Mouse (Mus musculus) limb, embryonic 11.5 days (tissue): ENCODE results near the gene Neil1. TPM values are rescaled to one million over a fixed set of nuclear protein-coding genes. Genes with fewer than 3 reads are reported as not detected.
A peak's percentile ranks its signal among the peaks of the same experiment; 100 is the strongest.

Source experiments
- ATAC-seq: fragments of 200-750 bp; cut with Nextera tagmentation; 2 replicates; pipeline ENCODE4 v1.8.0; 2017; ENCODE audit warnings: low read depth; ENCODE audit not compliant: insufficient number of reproducible peaks, low FRiP score, low TSS enrichment
- DNase-seq: peaks from one replicate; pipeline ENCODE4 v3.0.0-alpha.2; 2015; ENCODE audit warnings: low spot score
- H3K27ac ChIP-seq: fragments of 300-500 bp; sonication (generic); replicated peaks from 2 replicates; pipeline ENCODE4 v1.5.1; 2014; ENCODE audit warnings: low read depth, mild to moderate bottlenecking, low read length
- H3K27me3 ChIP-seq: fragments of 300-500 bp; sonication (generic); 2 replicates; pipeline ENCODE4 v1.6.1; 2014; ENCODE audit warnings: mild to moderate bottlenecking, low read length, mixed read lengths; ENCODE audit not compliant: control insufficient read depth, insufficient read depth
- H3K36me3 ChIP-seq: fragments of 300-500 bp; sonication (generic); 2 replicates; pipeline ENCODE4 v1.6.1; 2014; ENCODE audit warnings: mild to moderate bottlenecking, low read length, moderate library complexity, mixed read lengths; ENCODE audit not compliant: control insufficient read depth, insufficient read depth
- H3K4me1 ChIP-seq: fragments of 300-500 bp; sonication (generic); 2 replicates; pipeline ENCODE4 v1.6.1; 2014; ENCODE audit warnings: low read length, mixed read lengths; ENCODE audit not compliant: control insufficient read depth, insufficient read depth
- H3K4me2 ChIP-seq: fragments of 300-500 bp; sonication (generic); 2 replicates; pipeline ENCODE4 v1.6.1; 2014; ENCODE audit warnings: low read depth, mild to moderate bottlenecking, moderate library complexity; ENCODE audit not compliant: severe bottlenecking
- H3K4me3 ChIP-seq: fragments of 300-500 bp; sonication (generic); 2 replicates; pipeline ENCODE4 v1.5.1; 2014; ENCODE audit warnings: low read depth, low read length
- H3K9ac ChIP-seq: fragments of 300-500 bp; sonication (generic); 2 replicates; pipeline ENCODE4 v1.6.1; 2014; ENCODE audit warnings: mild to moderate bottlenecking, low read length
- H3K9me3 ChIP-seq: fragments of 300-500 bp; sonication (generic); 2 replicates; pipeline ENCODE4 v1.6.1; 2016; ENCODE audit warnings: low read length; ENCODE audit not compliant: control insufficient read depth
- WGBS: fragments of 180-500 bp; shearing (Covaris S2); extraction: QIAGEN DNeasy Blood & Tissue Kit; methylation state at CpG from one replicate; pipeline ENCODE4 v1.1.7; 2014; 5-methylcytosine and 5-hydroxymethylcytosine counted together
- polyA plus RNA-seq: library from polyadenylated mRNA; unstranded; fragments of >200 nt; fragmentation: Nextera tagmentation; extraction: Ambion mirVana; gene quantifications from 2 replicates; pipeline ENCODE4 v1.2.1, GENCODE M21; 2014

Gene Neil1
- polyA plus RNA-seq, 1 experiment from 2014 or later, result 6.2 TPM

GRCm38 (mm10) chr9:57137246-57137645 is 10.9 kb downstream of the Neil1 start:
- H3K4me3 ChIP-seq, result no peak overlapping the region
- WGBS, result 91% methylated on average over 6 of the region's 6 CpGs
- ATAC-seq (no peak), DNase-seq (no peak)
- H3K27ac ChIP-seq, result no peak overlapping the region
- no peaks in the 10 kb centered on the region for H3K4me1 ChIP-seq
- H3K27me3 ChIP-seq, result no peaks in the 10 kb centered on the region
- H3K9ac ChIP-seq, result no peak overlapping the region
- no peak overlapping the region for H3K4me2 ChIP-seq
- H3K36me3 ChIP-seq, result peaks cover 22% of the 10 kb centered on the region
- H3K9me3 ChIP-seq, result no peaks in the 10 kb centered on the region

GRCm38 (mm10) chr9:57130577-57131433 is 17.3 kb downstream of the Neil1 start, which contains the start of gene Man2c1:
Gene Man2c1, plus strand, starts transcription at chr9:57130690.
- Histone ChIP-seq H3K4me2 (peak within 1 kb of the TSS; percentile 94), H3K9me3 (no peaks in the 10 kb centered on the region), H3K27me3 (no peaks in the 10 kb centered on the region), H3K27ac (peak within 1 kb of the TSS; percentile 63), H3K36me3 (peaks cover 16% of the 10 kb centered on the region), H3K4me1 (no peaks in the 10 kb centered on the region), H3K9ac (peak within 1 kb of the TSS; percentile 74), H3K4me3 (peak within 1 kb of the TSS; percentile 64)
- DNase-seq (peak; percentile 93), ATAC-seq (peak; percentile 83)
- under 1% methylated on average over 58 of the region's 58 CpGs for WGBS

- no peak overlapping the region for H3K27ac ChIP-seq
- H3K4me3 ChIP-seq, result no peak overlapping the region
Observed at GRCm38 (mm10) chr9:57129641-57130040, 18.5 kb downstream of the Neil1 start.

GRCm38 (mm10) chr9:57117261-57117755 is 30.8 kb downstream of the Neil1 start:
- WGBS, result 93% methylated on average over 13 of the region's 13 CpGs
- peaks cover 27% of the 10 kb centered on the region for H3K36me3 ChIP-seq

More at GRCm38 (mm10) chr9:57129641-57130040, 18.5 kb downstream of the Neil1 start:
- Histone ChIP-seq H3K4me1 (no peaks in the 10 kb centered on the region), H3K9me3 (no peaks in the 10 kb centered on the region), H3K4me2 (peak overlapping the region; percentile 94), H3K27me3 (no peaks in the 10 kb centered on the region), H3K9ac (no peak overlapping the region), H3K36me3 (peaks cover 16% of the 10 kb centered on the region)
- DNase-seq (no peak), ATAC-seq (no peak)

More at GRCm38 (mm10) chr9:57117261-57117755, 30.8 kb downstream of the Neil1 start:
- H3K4me1 ChIP-seq, result no peaks in the 10 kb centered on the region
- no peak overlapping the region for H3K4me2 ChIP-seq
- H3K4me3 ChIP-seq, result no peak overlapping the region
- DNase-seq (no peak), ATAC-seq (no peak)
- H3K9ac ChIP-seq, result no peak overlapping the region
- H3K27ac ChIP-seq, result no peak overlapping the region
- H3K27me3 ChIP-seq, result no peaks in the 10 kb centered on the region
- no peaks in the 10 kb centered on the region for H3K9me3 ChIP-seq

Other genes starting within 250 kb of the Neil1 start
- gene Snx33, start 219.9 kb downstream of the Neil1 start, polyA plus RNA-seq, result 7.8 and 10.1 TPM in 2 replicates
- 70.9 and 73.6 TPM in 2 replicates for gene Imp3, start 210.8 kb downstream of the Neil1 start, polyA plus RNA-seq
- 26.0 and 30.2 TPM in 2 replicates for gene Snupn, start 197.4 kb downstream of the Neil1 start, polyA plus RNA-seq
- 40.5 and 44.0 TPM in 2 replicates for gene Ptpn9, start 153.4 kb downstream of the Neil1 start, polyA plus RNA-seq
- 65.8 and 72.7 TPM in 2 replicates for gene Sin3a, start 76.3 kb downstream of the Neil1 start, polyA plus RNA-seq
- gene Man2c1, start 17.6 kb downstream of the Neil1 start, polyA plus RNA-seq, result 20.1 and 24.8 TPM in 2 replicates
- 79.8 and 82.8 TPM in 2 replicates for gene Commd4, start 10.0 kb upstream of the Neil1 start, polyA plus RNA-seq
- gene Trcg1, start 88.3 kb upstream of the Neil1 start, polyA plus RNA-seq, result not detected in 2 replicates
- gene 1700017B05Rik, start 114.3 kb upstream of the Neil1 start, polyA plus RNA-seq, result 13.9 and 15.6 TPM in 2 replicates